Mouse (Mus musculus) thymus, postnatal 10 days (tissue): ENCODE measurements around the gene March1.
"Not testable (repeated sequence)": the region's sequence is repeated elsewhere in the genome, so short reads cannot be mapped to it uniquely, and the experiment has no call there.

Experiments
- DNase-seq, 2 experiments: peaks; one replicate each; pipeline ENCODE4 v3.0.0; 2021; ENCODE audit warnings: low spot score in 2 of 2

March1 gene

DNA sequence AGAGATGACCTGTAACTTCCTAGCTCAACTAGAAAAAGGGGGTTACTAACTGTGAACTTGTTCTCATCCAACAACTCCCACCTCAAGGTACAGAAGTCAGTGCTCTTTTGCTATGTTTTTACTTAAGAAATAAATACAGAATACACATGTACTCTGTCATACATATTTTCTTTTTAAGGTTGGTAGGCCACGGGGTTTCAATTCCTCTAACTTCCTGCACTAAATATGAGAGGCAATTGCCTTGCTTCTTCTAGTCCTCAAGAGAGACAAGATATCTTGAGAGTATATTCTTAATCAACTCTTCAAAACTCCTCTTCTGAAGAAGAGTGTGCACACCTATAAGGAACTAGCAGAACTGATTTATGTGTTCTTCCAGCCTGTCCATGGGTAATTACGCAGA lies 797.5 kb downstream of the March1 start:
- DNase-seq, result no peak

DNA sequence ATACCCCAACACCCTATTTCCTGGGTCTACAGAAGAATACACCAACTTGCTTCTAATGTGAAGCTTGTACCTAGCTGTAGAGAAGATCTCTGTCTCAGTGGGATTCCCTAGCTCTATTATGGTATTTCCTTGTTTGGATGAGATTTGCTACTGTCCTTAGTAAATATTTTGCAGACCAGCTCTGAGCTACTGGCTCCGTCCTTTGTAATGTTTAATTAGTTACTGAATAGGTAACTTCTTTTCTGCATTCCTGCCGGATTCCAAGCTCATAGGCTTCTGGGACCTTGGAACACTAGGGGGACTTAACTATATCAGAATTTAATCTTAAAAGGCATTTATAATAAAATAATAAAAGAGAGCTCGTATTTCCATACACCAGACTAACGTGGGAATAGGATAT lies 799.9 kb downstream of the March1 start:
- not testable (repeated sequence) for DNase-seq

DNA sequence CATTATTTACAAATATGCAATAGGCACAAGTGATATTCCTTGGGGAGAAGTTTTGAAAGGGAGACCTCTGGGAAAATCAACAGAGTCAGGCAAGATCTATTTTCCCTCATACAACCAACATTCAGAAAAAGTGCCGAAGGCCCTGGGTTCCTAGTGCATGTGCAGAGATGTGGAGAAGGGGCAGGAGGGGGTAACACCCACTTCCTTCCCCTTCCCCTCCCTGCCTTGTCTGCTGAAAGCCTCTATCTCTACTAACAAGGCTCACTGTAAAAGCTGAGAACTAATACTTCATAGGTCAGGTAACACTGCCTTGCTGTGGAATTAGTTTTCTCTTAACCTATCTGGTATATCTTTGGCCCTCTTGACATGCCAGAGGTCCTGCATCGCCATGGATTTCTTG lies 812.9 kb downstream of the March1 start:
- no peak for DNase-seq

DNA sequence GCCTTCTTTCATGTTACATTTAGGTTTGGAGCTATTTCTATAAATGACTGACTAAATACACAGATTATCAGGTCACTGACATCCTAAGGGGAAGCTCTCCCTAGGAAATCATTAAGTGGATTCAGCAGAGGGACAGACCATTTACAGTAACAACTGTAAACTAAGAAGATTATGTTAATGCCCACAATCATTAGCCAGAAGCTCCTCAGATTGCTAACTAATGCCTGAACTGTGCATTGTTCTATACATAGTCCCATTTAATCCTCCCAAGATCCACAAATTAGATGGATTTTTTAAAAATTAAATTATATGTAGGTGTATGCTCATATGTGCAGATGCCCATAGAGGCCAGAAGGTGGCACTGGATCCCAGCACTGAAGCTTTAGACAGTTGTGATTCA lies 815.9 kb downstream of the March1 start:
- no peak for DNase-seq

DNA sequence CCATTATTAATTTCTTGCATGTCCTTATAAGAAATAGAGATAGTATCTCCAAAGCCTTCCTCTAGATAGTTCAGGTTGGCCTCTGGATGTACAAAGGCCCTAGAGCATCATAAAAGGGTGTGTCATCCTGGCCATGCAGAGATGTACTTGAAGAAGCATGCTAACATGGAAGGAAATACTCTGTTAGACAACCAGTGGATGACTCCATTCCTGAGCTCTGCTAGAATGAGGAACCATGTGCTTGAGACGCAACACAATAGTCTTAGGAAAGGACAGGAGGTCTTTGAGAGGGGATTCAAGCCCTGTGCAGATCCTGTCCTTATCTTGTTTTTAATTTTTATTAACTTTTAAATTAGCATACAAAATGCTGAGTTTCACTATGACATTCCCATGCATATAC lies 819.1 kb downstream of the March1 start:
- DNase-seq, result no peak

DNA sequence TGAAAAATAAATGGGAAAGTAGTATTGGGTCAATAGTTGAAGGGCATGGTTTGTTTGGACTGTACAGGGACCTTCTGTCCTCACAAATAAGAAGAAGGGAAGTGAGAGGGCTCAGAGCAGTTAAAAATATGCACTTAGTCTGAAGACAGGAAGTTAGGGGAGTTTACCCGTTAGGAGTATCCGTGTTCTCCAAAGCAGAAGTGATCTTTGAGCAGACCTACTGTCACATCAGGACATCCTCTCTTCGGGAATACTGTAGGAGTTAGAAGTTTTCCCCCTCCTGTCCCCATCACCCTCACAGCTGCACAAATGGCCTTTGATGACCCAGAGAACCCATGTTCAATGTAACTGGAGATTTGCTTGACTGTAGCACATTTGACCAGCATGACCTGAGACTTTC lies 820.2 kb downstream of the March1 start:
- no peak for DNase-seq

DNA sequence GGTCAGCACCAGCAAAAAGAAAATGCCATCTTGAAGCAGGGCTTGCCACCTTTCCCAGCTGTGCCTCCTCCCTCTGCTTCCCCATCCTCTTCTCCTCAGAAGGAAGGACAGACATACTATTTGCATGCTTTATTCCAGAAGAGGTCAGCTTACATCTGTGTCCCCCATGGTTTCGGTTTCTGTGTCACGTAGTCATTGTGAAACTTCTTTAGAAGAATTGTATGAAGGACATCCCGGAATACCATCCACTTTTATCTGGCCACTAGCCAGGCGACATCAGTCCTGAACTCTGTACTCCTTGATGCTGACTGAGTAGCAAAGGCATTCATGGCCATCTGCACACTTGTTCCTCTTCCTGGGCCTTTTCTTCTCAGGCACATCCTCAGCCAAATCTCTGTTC lies 820.8 kb downstream of the March1 start:
- no peak for DNase-seq

DNA sequence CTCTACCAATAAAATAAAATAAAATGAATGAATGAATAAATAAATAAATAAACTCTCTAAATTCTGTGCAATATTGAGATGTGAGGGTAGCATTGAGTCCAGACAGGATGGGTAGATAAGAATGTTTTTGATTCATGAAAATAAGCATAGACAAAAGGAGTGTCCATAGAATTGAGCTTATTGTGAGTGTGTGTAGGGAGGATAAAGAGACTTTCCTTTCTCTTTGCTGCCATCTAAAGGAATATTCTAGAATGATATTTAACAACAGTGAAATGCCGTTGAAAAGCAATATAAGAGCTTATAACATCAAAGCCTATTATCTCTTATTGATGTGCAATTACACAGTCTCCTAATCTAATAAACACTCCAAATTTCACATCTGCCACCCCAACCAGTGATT lies 823.4 kb downstream of the March1 start:
- no peak for DNase-seq

DNA sequence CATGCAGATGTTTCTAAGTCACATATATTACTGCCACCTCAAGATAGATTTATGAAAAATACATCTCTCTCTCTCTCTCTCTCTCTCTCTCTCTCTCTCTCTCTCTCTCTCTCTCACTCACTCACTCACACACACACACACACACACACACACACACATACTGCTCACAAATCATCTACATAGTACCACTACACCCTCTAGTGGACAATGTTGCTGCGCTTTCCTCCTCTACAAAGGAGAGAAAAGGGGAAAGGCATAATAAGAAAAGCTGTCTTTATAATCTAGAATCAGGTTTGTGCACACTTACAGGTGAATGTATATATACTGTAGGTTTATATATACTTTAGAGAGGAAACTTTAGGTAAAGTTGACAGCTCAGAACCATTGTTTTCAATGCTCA lies 825.1 kb downstream of the March1 start:
- peak in 1 of 2 experiments; percentile 7 for DNase-seq

DNA sequence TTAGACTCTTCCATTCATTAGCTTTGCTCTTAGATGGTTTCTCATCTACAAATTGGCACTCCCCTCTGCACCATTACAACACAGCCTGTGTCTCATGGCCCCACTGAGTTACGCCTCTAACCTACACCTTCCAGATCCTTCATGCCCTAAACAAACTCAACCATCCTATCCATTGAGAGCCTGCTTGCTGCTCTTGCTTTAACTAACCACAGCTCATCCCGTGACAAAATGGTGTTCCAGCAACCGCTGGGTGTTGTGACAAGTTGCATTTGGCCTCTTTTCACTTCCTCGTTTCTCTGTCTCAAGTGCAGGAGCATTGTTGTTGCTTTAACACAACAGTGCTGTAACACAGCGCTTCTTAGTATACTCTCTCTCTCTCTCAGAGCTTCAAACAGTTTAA lies 826.4 kb downstream of the March1 start:
- no peak for DNase-seq

DNA sequence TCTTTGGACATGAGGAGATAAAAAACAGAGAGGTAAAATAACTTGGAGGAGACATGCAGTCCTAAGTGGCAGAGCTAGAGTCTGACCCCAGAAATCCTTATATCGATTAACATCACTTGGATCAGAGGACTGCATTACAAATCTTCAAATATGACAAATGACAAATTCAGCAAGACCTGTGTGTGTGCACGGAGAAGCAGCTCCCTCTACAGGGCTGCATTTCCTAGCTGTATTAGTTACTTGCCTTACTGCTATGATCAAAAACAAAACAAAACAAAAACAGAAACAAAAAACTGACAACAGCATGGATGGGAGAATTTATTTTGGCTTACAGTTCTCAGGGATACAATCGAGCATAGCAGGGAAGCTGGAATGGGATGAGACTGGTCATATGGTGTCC lies 827.7 kb downstream of the March1 start:
- no peak for DNase-seq

DNA sequence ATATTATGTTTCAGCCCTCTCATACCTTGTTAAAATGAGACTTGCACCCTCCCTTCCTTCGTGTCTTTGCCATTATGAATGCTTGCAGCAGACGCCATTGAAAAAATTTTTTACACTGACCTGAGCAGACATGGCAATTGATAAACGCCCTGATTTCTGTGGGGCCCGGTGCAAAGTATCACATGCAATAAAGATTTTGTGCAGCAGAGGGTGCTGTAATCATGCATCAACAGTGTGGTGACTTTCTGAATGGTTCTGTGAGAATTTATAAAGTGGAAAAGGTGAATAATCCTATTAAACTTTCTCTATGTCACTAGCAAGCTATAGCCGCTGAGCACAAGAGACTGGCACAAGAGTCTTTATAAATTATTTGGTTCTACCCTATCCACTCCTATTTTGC lies 833.0 kb downstream of the March1 start:
- DNase-seq, result peak in 1 of 2 experiments; percentile 11

DNA sequence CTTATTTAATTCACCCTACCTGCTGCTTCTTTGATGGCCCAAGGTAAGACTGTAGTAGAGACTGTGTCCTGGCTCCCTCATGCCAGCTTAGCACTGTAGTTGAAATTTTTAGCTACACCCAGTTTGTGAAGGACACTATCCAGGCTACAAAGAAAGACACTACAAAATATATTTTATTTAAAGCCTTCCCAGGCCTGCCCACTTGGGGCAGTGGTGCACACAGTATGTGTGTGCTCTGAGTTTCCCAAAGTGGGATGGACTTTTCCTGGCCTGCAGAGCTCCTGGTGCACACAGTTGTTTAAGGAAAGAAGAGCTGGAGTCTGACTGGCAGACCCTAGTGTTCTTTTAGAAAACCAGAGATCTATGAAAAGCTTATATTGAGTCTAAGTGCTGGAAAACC lies 839.4 kb downstream of the March1 start:
- DNase-seq, result no peak

DNA sequence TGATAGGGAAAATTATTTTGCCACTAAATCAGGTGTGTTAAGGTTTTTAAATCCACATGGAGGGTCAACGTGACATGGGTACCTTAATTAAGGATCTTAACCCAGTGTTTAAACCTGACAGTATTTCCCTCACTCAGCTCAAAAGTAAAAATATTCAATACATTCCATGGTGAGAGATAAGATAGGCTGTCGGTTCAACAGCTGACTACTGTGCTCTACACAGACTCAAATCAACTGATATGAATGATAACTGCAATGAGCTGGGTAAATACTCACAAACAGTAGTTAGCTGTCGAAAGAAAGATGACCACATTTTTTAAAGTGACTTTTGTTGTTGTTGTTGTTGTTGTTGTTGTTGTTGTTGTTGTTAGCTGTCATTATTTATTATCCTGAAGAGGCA lies 852.1 kb downstream of the March1 start:
- no peak for DNase-seq

DNA sequence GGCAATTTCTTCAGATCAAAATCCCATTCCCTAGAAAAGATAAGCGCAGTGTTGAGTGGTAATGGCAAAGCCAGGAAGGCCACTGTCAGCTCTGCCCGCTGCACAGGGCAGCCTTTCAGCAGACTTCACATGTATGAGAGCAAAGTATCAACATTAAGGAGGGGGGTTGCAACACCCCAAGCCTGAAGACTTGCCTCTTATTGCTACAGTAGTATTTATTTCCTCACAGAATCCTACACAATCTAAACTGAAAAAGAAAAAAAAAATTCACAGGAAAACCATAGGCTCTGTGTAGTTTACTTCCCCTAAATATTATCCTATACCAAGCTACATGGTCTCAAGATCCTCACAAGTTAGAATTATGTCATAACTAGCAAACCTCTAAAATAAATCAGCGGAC lies 859.2 kb downstream of the March1 start:
- no peak for DNase-seq

DNA sequence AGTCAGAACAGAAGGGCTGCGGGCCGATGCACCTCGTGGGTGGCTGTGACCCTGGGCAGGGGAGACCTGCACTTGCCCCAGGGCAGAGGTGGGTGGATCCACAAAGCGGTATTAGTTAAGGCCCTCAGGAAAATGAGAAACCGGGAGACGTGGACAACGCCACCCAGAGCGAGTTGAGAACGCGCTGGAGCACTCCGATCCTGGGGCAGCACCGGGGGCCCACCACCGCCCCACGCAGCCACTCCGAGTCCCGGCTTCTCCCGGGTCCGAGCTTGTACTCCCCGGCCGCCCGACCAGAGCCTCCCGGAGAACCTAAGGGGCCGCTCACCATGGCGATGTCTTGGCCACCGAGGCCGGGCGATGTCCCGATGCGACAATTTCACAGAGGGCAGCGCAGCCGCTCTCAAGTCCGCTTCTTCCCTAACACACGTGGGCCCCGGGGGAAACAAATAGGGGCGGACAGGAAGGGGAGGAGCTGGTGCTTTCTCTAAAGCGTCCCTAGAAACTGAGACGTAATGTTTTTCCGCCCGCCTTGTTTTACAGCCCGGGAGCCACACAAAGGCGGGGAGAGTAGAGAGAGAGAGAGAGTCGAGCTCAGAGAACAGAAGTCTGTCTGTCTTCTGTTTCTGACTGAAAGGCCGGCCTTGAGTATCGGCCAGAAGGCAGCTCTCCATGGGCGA lies 868.5 kb downstream of the March1 start, which contains the start of gene Tma16:
Tma16 (minus strand) TSS at position 447 of the 680 bp plus-strand sequence.
- DNase-seq, result peak; percentile 54 to 73

DNA sequence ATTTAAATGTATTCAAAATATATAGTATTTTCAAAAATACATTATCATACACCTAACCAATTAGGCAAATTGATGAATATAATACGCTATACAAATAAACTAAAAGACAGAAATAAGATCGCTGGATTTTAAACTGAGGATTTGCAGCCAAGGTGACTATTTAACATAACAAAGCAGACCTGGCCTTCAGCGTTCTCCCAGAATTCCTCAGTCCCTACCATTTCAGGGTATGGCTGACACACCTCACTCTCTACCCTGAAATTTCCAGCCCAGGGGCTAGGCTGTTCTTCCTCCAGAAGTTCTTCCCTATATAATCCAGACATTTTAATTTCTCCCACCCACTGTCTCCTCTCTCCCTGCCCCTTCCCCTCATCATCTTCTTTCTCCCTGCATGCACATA lies 870.9 kb downstream of the March1 start:
- DNase-seq, result no peak

DNA sequence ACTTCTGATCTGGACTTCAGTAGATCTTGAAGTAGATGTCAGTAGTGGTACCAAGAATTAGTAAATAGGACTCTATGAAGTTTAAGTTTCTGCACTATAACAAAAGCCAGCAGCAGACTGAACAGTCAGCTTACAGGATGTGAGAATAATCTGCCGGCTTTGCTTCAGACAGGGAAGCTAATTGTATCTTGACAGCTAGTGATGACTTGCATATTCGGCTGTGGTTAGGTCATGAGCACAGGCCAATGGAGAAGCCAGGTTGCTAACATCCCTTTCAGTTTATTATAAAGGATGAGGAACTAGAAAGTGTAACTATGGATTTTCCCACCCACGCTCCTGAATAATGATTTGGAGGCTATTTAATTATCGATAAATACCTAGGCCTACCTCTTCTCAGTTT lies 872.9 kb downstream of the March1 start:
- DNase-seq, result no peak

DNA sequence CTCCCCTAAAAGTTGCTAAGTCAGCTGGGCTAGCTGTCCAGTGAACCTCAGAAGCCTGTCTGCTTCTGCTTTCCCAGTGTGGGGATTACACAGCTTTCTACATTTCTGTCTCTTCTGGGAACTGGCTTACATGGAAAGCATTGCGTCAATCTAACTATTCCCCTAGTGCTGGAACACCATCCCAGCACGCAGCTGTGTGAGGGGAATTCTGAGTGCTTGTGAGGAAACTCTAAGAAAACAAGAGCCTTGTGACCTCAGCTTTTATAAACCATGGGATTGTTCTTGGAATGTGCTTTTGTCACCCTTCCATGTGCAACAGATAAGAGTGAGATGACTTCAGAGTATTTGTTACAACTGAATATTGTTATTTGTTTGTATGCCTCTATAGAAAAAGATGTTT lies 876.8 kb downstream of the March1 start:
- DNase-seq, result no peak

DNA sequence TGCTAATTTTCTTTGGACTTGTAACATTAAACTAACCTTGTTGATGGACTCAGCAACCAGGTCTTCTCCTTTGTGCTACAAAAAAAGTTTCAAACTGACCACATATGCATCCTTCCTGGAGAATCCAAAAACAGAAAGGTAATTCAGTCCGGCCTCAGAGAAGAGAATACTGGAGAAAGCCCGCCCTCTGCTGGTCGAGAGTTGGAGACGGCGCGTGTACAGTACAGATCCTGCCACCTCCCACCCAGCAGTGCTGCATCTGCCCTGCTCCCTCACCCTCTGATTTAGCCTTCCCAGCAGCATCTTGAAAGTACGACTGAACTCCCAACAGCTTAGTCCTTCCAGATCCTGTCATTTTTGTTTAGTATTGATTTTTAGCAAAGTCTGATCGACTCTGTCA lies 878.0 kb downstream of the March1 start:
- DNase-seq, result peak; percentile 16 to 71

DNA sequence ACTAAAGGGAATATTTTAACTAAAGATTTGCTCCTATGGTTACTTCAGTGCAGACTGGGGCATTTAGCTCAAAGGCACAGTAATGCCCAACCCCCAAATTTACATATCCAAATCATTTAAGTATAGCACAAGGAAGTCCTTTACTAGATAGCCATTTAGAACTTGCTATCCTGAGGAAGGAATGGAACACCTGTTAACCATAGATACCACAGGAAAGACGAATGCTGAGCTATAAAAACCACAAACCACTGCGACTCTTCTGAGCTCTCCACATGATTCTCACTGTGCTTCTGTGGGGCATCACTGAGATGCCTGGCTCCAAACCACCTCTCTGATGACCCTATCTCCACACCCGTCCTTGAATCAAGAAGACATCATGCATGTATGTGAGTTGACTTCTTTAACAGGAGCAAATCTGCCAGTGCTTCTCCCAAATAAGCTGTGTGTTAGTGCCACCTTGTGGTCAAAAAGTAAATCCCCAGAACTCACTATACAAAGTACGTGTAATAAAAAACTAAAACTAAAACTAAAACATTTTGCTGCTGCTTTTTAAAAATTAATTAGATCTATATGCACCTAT lies 879.4 kb downstream of the March1 start:
- peak in 1 of 2 experiments; percentile 9 for DNase-seq

DNA sequence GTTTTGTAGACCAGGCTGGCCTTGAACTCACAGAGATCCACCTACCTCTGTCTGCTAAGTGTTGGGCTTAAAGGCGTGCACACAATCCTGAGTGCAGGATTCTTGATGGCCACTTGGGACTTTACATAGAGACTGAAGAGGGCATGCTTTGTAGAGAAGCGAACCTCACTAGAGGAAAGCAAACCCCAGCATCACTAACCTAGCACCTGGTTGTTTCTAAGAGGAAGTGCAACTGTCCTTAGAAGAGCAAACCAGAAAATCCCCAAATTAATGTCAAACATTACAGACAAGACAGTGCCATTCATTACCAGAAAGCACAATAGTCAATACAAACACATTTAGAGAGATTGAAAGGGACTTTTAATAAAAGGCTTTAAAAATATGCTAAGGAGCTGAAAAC lies 885.7 kb downstream of the March1 start:
- no peak for DNase-seq

DNA sequence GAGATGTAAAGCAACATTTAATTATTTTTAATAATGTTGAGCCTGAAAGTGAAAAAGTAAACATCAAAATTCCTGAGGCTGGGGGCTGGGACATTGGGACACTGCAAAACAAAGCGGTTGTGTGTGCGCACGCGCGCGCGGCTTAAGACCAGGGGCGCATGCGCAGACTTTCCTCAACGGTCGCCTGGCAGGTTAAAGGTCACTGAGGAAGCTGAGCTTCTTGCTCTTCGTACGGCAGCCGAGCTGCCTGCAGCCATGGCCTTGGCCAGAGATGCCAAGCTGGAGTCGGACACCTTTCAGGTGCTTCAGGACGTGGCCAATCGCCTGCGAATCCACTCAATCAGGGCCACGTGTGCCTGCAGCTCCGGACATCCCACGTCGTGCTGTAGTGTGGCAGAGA lies 893.8 kb downstream of the March1 start, which contains the start of gene Tktl2:
Tktl2 (plus strand) TSS at position 220 of the 400 bp plus-strand sequence.
- no peak for DNase-seq

DNA sequence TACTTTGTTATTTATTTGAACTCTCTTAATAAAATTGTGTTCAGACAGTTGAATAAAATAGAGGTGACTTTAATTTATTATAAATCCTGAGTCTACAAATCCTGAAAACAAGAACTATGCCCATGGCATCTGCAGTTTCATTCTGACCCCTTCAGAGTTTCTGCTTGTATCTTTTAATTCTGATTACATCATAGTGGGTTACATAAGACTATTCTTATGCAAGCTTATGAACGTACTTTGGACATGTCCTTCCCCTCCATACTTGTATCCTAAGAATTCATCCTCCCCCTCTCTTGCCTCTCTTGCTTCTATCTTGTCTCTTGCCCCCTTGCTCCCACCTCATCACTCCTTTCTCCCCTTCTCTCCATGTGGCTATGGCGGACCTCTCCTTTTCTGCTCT lies 901.4 kb downstream of the March1 start:
- no peak for DNase-seq
